Mouse (Mus musculus) ovary, postnatal 36 days (tissue): ENCODE measurements around the gene Ttf2.

Source experiments
- DNase-seq: peaks from one replicate; pipeline ENCODE4 v3.0.0; 2022; ENCODE audit warnings: low spot score, mixed read lengths

The Ttf2 gene

GRCm38 (mm10) chr3:100973906-100974305, 4.4 kb upstream of the Ttf2 start:
- no peak for DNase-seq

DNA sequence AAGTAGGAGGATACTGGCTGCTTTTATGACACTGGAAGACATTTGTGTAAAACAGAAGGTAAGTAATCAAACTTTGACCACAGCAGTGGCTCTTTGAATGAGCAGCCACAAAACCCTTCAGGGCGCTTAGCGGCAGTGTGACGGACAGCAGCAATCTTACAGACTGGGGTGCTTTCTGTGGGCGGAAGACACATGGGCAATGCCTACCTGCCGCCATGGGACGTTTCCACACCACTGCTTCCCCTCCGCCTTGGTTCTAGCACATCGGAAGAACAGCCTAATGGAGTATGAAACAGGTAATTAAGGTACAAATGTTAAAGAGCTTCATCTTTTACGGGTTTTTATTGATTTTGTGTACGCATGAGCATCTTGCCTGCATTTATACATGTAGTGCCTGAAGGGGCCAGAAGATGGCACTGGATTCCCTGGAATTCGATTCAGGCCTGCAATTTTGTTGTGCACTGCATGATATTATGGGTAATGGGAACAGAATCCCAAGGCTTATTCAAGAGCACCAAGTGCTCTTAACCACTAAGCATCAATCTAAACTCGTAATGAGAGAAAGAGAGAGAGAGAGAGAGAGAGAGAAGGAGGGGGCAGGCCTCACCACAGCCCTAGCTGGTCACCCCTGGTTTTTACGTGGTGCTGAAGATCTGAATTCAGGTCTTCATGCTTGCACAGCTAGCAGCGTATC, 5.5 kb downstream of the Ttf2 start:
- DNase-seq: no peak

GRCm38 (mm10) chr3:100961501-100961900, 8.0 kb downstream of the Ttf2 start:
- no peak for DNase-seq

GRCm38 (mm10) chr3:100961007-100961406, 8.5 kb downstream of the Ttf2 start:
- DNase-seq: no peak

DNA sequence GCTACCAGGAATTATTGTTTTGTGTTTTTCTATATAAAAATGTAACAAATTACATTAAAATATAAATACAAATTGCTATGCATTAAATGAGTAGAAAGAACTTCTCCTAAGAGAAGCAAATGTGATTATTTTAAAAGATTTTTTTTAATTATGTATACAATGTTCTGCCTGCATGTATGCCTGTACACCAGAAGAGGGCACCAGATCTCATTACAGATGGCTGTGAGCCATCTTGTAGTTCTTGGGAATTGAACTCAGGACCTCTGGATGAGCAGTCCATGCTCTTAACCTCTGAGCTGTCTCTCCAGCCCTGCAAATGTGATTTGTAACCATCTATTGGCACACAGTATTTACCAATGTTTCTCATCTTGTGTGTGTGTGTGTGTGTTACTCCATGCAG, 14.8 kb downstream of the Ttf2 start:
- DNase-seq: no peak

- no peak for DNase-seq
Observed at GRCm38 (mm10) chr3:100951531-100951930, 17.9 kb downstream of the Ttf2 start.

DNA sequence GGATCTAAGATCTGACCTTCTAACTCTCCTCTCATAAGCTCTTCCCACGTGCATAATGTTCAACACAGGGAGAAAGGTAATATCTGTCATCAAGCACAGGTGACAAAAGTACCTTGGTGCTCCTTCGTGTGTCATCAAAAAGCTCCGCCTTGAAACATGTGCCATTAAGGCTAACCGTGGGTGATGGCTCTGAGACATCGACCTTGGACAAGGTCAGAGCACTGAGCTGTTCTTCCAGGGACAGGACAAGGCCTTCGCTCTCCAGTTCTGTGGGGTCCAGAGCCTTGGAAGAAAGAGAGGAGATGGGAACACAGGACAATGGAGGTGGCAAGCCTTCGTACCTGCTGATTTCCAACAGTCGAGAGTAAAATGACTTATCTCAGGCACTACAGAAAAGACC, 22.2 kb downstream of the Ttf2 start:
- no peak for DNase-seq

DNA sequence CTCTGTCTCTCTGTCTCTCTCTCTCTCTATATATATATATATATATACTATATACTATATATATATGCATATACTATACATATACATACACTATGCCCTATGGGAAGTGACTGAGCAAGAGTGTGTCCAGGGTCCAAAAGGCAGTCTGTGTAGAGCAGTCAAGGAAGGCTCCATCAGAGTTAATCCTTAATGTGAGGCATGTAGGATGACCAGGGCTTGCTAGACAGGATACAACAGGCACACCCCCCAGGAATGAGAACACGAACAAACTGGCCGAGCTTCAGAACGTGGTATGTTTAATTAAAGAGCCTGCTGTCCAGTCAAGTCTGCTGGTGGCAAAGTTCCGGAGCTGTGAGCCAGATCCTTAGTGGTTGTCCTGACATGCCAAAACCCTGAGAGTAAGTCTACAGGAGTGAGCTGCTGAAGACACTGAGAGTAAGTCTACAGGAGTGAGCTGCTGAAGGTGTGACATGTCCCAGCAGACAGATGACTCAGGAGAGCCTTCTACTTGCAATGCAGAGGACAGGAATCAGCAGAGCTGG, 28.9 kb downstream of the Ttf2 start:
- DNase-seq: no peak

- no peak for DNase-seq
Observed at GRCm38 (mm10) chr3:100938211-100938610, 31.3 kb downstream of the Ttf2 start.

DNA sequence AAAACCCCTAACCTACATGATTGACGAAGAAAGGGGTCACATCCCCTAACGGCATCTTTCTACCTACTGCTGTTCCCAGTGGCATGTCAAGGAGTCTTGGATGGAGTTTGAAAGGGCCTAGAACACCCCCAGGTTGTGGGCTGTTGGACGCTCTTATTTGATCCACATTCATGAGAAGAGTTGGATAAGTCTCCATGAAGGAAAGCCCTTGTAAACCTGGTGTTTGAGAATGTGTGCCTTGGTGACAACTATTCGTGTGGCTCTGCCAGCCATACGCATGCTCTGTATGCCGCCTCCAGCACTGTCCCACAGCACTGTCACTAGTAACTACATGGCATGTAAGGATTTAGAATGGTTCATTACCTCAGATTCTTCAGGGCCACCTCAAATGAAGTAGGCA, 33.3 kb downstream of the Ttf2 start:
- no peak for DNase-seq

- DNase-seq: no peak
Observed at GRCm38 (mm10) chr3:100935521-100935920, 33.9 kb downstream of the Ttf2 start.

DNA sequence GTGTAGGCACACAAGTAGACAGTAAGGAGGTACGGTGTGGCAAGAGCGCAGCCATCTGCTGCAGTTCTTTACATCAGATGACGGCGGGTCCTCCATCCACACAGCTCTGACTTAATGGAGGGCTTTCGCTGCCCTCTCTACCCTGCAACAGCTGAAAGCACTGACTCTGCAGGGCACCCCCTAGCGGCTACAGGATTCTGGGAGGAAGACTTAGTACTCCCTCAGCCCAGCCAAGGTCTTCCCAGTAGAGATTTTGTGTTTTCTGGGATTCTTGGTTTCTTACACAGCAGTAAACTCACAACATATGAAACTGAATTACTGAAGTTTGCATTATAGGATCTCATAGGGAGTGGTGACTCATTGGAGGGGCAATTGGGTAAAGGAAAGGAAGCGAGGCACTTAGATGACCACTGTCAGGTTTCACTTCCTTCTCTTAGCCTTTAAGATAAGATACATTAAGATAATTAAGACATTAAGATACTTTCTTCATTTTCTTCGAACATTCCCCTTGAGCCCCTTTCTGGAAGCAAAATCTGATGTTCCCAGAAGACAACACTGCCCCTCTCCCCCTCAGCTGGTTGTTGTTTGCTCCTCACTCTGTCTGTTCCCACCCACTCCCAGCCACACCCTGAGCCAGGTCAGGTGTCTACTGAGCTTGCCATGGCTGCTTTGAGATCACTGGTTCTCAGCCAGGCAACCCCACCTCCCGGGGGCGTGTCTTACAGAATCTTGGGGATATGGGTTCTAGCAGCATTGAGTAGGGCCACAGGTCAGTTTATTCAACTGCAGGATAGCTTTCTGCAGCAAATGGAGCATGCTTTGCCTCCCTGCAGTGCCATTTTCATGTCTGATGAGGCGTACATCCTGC, 37.2 kb downstream of the Ttf2 start:
- peak; percentile 15 for DNase-seq

DNA sequence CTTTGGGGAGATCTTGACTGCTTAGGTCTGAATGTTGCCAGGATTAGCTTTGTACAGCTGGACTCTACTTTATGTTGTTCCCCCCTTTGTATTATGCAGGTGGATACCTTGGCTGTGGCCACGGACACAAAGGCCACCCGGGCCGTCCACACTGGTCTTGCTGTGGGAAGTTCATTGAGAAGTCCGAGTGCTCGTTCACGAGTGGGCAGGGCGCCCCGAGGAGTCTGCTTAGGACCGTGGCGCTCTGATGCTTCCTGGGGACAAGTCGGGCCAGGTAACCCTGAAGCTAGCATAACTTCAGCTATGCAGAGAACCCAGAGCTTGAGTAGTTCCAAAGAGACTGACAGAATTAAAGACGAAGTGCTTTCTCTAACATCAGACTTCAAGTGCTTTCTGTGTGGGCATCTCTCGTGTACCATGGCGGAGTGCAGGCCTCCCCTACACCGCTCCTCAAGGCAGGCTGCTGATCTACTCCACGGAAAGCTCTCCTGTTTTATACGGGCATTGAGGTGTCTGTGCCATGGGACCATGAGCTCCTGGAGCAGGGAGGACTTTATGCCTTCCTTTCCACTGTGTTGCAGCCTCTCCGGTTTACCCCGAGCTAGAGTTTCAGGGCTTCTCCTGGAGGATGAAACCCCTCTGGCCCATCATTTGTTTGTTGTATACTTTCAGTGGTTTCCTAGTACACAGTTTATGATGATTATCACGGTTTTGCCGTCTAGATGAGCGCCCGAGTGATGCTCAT, 38.0 kb downstream of the Ttf2 start:
- DNase-seq: no peak

DNA sequence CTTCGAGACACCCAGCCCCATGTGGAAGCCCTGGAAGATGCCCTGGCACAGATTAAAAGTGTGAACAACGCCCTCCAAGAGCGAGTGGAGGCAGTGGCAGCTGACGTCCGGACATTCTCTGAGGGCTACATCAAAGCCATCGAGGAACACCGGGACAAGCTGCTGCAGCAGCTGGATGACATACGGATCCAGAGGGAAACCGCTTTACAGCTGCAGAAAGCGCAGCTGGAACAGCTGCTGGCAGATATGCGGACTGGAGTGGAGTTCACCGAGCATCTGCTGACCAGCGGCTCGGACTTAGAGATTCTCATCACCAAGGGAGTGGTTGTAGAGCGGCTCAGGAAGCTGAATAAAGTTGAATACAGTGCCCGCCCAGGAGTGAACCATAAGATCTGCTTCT, 44.3 kb downstream of the Ttf2 start:
- DNase-seq: no peak

GRCm38 (mm10) chr3:100924065-100924732, 45.3 kb downstream of the Ttf2 start:
- DNase-seq: no peak

GRCm38 (mm10) chr3:100922506-100923375, 46.7 kb downstream of the Ttf2 start:
- no peak for DNase-seq

DNA sequence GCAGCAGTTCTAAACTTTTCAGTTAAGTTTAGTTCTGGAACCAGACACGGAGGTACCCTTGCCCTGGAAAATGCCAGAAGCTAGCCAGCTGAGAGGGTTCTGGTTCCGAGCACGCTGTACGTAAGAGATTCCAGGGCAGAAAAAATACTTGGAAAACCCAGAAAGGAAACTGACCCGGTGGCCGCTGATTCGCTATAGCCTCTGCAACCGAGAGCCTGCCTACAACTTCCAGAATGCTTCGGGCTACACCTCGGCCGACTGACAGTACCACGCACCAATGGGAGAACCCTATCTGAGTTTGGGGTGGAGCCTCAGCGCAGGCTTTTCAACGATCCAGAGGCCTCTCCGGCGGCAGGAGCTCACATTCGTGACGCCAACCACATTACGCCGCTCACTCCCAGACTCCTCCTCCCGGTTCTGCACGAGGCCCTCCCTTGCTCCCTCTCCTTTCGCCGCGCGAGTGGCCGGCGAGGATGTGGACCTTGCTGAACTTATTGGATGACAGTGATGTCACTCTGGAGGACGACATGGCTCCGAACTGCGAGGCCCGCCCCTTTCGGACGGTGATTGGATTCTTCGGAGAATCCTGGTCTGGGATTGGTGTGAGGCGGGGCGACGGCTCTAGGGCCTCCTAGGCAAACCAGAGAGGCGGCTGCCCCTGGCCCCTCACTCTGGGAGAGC, 47.5 kb downstream of the Ttf2 start, which contains the start of gene Trim45:
Trim45 (plus strand) TSS at position 378 of the 681 bp plus-strand sequence.
- DNase-seq: peak; percentile 95

DNA sequence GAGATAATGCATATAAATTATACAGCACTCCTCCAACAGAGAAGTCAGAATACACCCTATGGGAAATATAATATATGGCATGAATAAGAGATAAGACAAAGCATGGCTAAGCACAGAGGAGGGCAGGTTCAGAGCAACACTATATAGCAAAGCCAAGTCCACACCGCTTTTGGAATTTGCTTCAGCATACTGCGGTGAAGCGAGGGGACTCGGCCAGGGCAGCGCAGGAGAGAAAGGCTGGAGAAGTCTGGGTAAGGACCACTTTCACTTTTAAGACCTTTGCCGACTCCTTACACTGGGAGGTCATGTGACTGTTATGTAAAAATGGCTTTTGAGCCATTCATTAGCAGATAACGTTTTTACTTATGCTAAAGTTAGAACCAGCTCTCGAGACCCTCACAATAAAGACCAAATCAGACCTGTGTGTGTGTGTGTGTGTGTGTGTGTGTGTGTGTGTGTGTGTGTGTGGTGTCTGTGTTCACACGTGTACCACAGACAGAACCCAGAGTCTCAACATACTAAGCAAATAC, 48.8 kb downstream of the Ttf2 start:
- no peak for DNase-seq

- no peak for DNase-seq
Observed at GRCm38 (mm10) chr3:100916844-100917243, 52.6 kb downstream of the Ttf2 start.
